Mouse (Mus musculus) limb, embryonic 12.5 days (tissue): ENCODE measurements at regions not wholly inside any gene's neighbourhood (a gene's known extent, or its start where the extent isn't known, plus 50 kb on each side); places are given as distances from the start of the nearest gene placed in this dataset.

Experiments
- ATAC-seq: fragments of 200-750 bp; cut with Nextera tagmentation; 2 replicates; pipeline ENCODE4 v1.8.0; 2017; ENCODE audit warnings: low read depth, moderate TSS enrichment; ENCODE audit not compliant: insufficient number of reproducible peaks, insufficient read depth, low FRiP score, low TSS enrichment
- H3K27ac ChIP-seq: fragments of 300-500 bp; sonication (generic); 2 replicates; pipeline ENCODE4 v1.5.1; 2016; ENCODE audit warnings: mild to moderate bottlenecking, moderate library complexity
- H3K27me3 ChIP-seq: fragments of 300-500 bp; sonication (generic); 2 replicates; pipeline ENCODE4 v1.6.1; 2016; ENCODE audit warnings: mild to moderate bottlenecking, moderate library complexity
- H3K36me3 ChIP-seq: fragments of 300-500 bp; sonication (generic); 2 replicates; pipeline ENCODE4 v1.6.1; 2016; ENCODE audit warnings: mild to moderate bottlenecking, moderate library complexity
- H3K4me1 ChIP-seq: fragments of 300-500 bp; sonication (generic); replicated peaks from 2 replicates; pipeline ENCODE4 v1.6.1; 2016
- H3K4me2 ChIP-seq: fragments of 300-500 bp; sonication (generic); 2 replicates; pipeline ENCODE4 v1.6.1; 2016; ENCODE audit warnings: mild to moderate bottlenecking, moderate library complexity
- H3K4me3 ChIP-seq: fragments of 300-500 bp; sonication (generic); replicated peaks from 2 replicates; pipeline ENCODE4 v1.5.1; 2016; ENCODE audit warnings: mild to moderate bottlenecking
- H3K9ac ChIP-seq: fragments of 300-500 bp; sonication (generic); replicated peaks from 2 replicates; pipeline ENCODE4 v1.6.1; 2016; ENCODE audit warnings: mild to moderate bottlenecking, moderate library complexity
- H3K9me3 ChIP-seq: fragments of 300-500 bp; sonication (generic); 2 replicates; pipeline ENCODE4 v1.6.1; 2016; ENCODE audit warnings: mild to moderate bottlenecking, moderate library complexity
- WGBS: fragments of 180-500 bp; shearing (Covaris S2); methylation state at CpG from one replicate; pipeline ENCODE4 v1.1.7; 2016; 5-methylcytosine and 5-hydroxymethylcytosine counted together

GRCm38 (mm10) chr13:43975281-43975680 lies 190.7 kb downstream of the Cd83 start:
- Histone ChIP-seq H3K4me2 (no peak overlapping the region), H3K27ac (no peak overlapping the region; the same call in 1 of the 2 replicates), H3K27me3 (no peaks in the 10 kb centered on the region), H3K4me3 (no peak overlapping the region), H3K36me3 (no peaks in the 10 kb centered on the region), H3K9me3 (0 out of 2 replicates have a peak, but pooled peaks cover 4% of the 10 kb centered on the region), H3K4me1 (no peaks in the 10 kb centered on the region), H3K9ac (no peak overlapping the region)
- no peak for ATAC-seq
- WGBS = 76% methylated on average over 13 of the region's 13 CpGs

- Histone ChIP-seq H3K9me3 (0 out of 2 replicates have a peak, but pooled peaks cover 4% of the 10 kb centered on the region), H3K4me1 (no peaks in the 10 kb centered on the region), H3K9ac (no peak overlapping the region), H3K36me3 (no peaks in the 10 kb centered on the region), H3K27ac (peak overlapping the region; percentile 71), H3K4me2 (no peak overlapping the region), H3K4me3 (no peak overlapping the region), H3K27me3 (no peaks in the 10 kb centered on the region)
- ATAC-seq = no peak
- 79% methylated on average over 7 of the region's 7 CpGs for WGBS
Observed at GRCm38 (mm10) chr13:43975801-43976200, 191.2 kb downstream of the Cd83 start.

GRCm38 (mm10) chr13:43976676-43977075 lies 192.1 kb downstream of the Cd83 start:
- ATAC-seq = no peak
- no peak overlapping the region for H3K4me2 ChIP-seq
- no peaks in the 10 kb centered on the region for H3K27me3 ChIP-seq
- 78% methylated on average over 7 of the region's 7 CpGs for WGBS
- H3K36me3 ChIP-seq = no peaks in the 10 kb centered on the region
- no peak overlapping the region for H3K9ac ChIP-seq
- H3K27ac ChIP-seq = no peak overlapping the region
- H3K4me3 ChIP-seq = no peak overlapping the region
- no peaks in the 10 kb centered on the region for H3K4me1 ChIP-seq
- 0 out of 2 replicates have a peak, but pooled peaks cover 4% of the 10 kb centered on the region for H3K9me3 ChIP-seq

GRCm38 (mm10) chr13:43987338-43987737 lies 202.8 kb downstream of the Cd83 start:
- no peak for ATAC-seq
- H3K4me2 ChIP-seq = no peak overlapping the region
- WGBS = 44% methylated on average over 6 of the region's 6 CpGs
- H3K4me1 ChIP-seq = peaks cover 14% of the 10 kb centered on the region
- H3K9ac ChIP-seq = no peak overlapping the region
- H3K27me3 ChIP-seq = no peaks in the 10 kb centered on the region
- H3K4me3 ChIP-seq = no peak overlapping the region
- H3K36me3 ChIP-seq = no peaks in the 10 kb centered on the region
- H3K9me3 ChIP-seq = no peaks in the 10 kb centered on the region
- peak overlapping the region; percentile 2 for H3K27ac ChIP-seq

GRCm38 (mm10) chr13:43988421-43988820 lies 203.8 kb downstream of the Cd83 start:
- no peak overlapping the region for H3K9ac ChIP-seq
- no peaks in the 10 kb centered on the region for H3K36me3 ChIP-seq
- H3K27ac ChIP-seq = no peak overlapping the region
- no peak overlapping the region for H3K4me3 ChIP-seq
- H3K4me1 ChIP-seq = peaks cover 14% of the 10 kb centered on the region
- H3K27me3 ChIP-seq = no peaks in the 10 kb centered on the region
- no peaks in the 10 kb centered on the region for H3K9me3 ChIP-seq
- WGBS = 96% methylated on average over 4 of the region's 4 CpGs
- H3K4me2 ChIP-seq = no peak overlapping the region
- no peak for ATAC-seq

GRCm38 (mm10) chr13:43990281-43991101 lies 205.9 kb downstream of the Cd83 start:
- Histone ChIP-seq H3K4me2 (no peak overlapping the region), H3K27me3 (no peaks in the 10 kb centered on the region), H3K36me3 (no peaks in the 10 kb centered on the region), H3K27ac (no peak overlapping the region), H3K4me1 (peaks cover 14% of the 10 kb centered on the region), H3K9me3 (no peaks in the 10 kb centered on the region), H3K4me3 (no peak overlapping the region), H3K9ac (no peak overlapping the region)
- 27% methylated on average over 16 of the region's 16 CpGs for WGBS
- no peak for ATAC-seq

- no peaks in the 10 kb centered on the region for H3K27me3 ChIP-seq
- WGBS = 50% methylated on average over 5 of the region's 5 CpGs
- H3K36me3 ChIP-seq = no peaks in the 10 kb centered on the region
- H3K4me1 ChIP-seq = peaks cover 14% of the 10 kb centered on the region
- no peak overlapping the region for H3K4me2 ChIP-seq
- H3K9me3 ChIP-seq = no peaks in the 10 kb centered on the region
- no peak overlapping the region for H3K9ac ChIP-seq
- ATAC-seq = no peak
- H3K4me3 ChIP-seq = no peak overlapping the region
- no peak overlapping the region for H3K27ac ChIP-seq
Observed at GRCm38 (mm10) chr13:43991774-43992173, 207.2 kb downstream of the Cd83 start.

GRCm38 (mm10) chr13:43992968-43993367 lies 208.4 kb downstream of the Cd83 start:
- Histone ChIP-seq H3K9me3 (no peaks in the 10 kb centered on the region), H3K27ac (no peak overlapping the region), H3K9ac (no peak overlapping the region), H3K4me1 (peaks cover 9% of the 10 kb centered on the region), H3K27me3 (no peaks in the 10 kb centered on the region), H3K36me3 (no peaks in the 10 kb centered on the region), H3K4me2 (no peak overlapping the region), H3K4me3 (no peak overlapping the region)
- no peak for ATAC-seq

- WGBS = 91% methylated on average over 4 of the region's 4 CpGs
- Histone ChIP-seq H3K4me2 (no peak overlapping the region), H3K36me3 (no peaks in the 10 kb centered on the region), H3K4me1 (peaks cover 9% of the 10 kb centered on the region), H3K4me3 (no peak overlapping the region), H3K9ac (no peak overlapping the region), H3K9me3 (no peaks in the 10 kb centered on the region), H3K27me3 (no peaks in the 10 kb centered on the region), H3K27ac (no peak overlapping the region)
- ATAC-seq = no peak
Observed at GRCm38 (mm10) chr13:43994361-43994760, 209.8 kb downstream of the Cd83 start.

- H3K4me3 ChIP-seq = no peak overlapping the region
- no peak overlapping the region for H3K27ac ChIP-seq
- H3K27me3 ChIP-seq = no peaks in the 10 kb centered on the region
- no peak overlapping the region for H3K9ac ChIP-seq
- no peaks in the 10 kb centered on the region for H3K36me3 ChIP-seq
- H3K4me2 ChIP-seq = no peak overlapping the region
- 55% methylated on average over 3 of the region's 3 CpGs for WGBS
- no peaks in the 10 kb centered on the region for H3K9me3 ChIP-seq
- no peak for ATAC-seq
- H3K4me1 ChIP-seq = peaks cover 9% of the 10 kb centered on the region
Observed at GRCm38 (mm10) chr13:43995623-43996022, 211.0 kb downstream of the Cd83 start.

GRCm38 (mm10) chr13:44001861-44002545 lies 217.4 kb downstream of the Cd83 start:
- no peaks in the 10 kb centered on the region for H3K36me3 ChIP-seq
- no peak overlapping the region for H3K9ac ChIP-seq
- 87% methylated on average over 12 of the region's 12 CpGs for WGBS
- no peak overlapping the region for H3K4me3 ChIP-seq
- H3K4me2 ChIP-seq = no peak overlapping the region
- no peaks in the 10 kb centered on the region for H3K27me3 ChIP-seq
- H3K9me3 ChIP-seq = peaks cover 6% of the 10 kb centered on the region; the same call in 1 of the 2 replicates
- no peak overlapping the region for H3K27ac ChIP-seq
- H3K4me1 ChIP-seq = no peaks in the 10 kb centered on the region
- ATAC-seq = no peak
